ENCODE assay signal across 11 mouse cellular contexts in the genomic region with DNA sequence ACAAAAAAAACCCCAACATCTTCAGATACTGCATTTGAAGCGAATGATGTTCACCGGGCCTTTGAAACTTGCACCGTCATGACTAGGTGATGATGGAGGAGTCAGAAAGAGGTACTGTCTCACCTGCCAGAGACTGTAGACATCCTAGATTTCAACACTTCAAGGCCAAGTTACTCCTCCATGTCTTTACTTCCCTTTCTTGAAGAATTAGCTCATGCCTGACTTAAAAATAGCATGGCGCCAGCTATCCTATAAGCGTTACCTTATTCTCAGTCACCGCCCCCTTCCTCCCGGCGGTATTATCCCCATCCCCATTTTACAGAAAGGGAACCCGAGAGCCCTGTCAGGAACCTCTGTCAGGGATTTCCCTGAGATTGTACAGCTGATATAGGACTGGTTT.
"Had no signal": no experiment of that assay in that cellular context is flagged by ENCODE, and none has a peak within 500 bp of the region (broad histone marks: within the 10 kb centered on the region; RNA-seq: fewer than 3 reads in every experiment).

No protein-coding gene starts in this region.

- ATAC-seq: liver, postnatal 0 days; lung, postnatal 0 days had no signal

- DNase-seq: kidney, adult 18-20 months; kidney, adult 9 months; kidney, postnatal 14 days; kidney, postnatal 4 days; left cerebral cortex, postnatal 4 days; liver, postnatal 0 days; lung, embryonic 14.5 days; right cerebral cortex, postnatal 25 days; thymus, adult 18-20 months; thymus, postnatal 4 days had no signal
